Mouse (Mus musculus): ENCODE measurements around the gene Ms4a13.

- TF ChIP-seq CTCF (IDR thresholded peaks at IDR 0.05; ENCODE audit: low read depth) (no peak), EP300 (IDR thresholded peaks at IDR 0.05; ENCODE audit: low read depth) (no peak)
Observed at GRCm38 (mm10) chr19:11232348-11232747, 35.8 kb upstream of the Ms4a13 start, which contains the start of gene Ms4a12.
